Mouse (Mus musculus): ENCODE data around the gene Ankmy2.

- TF ChIP-seq CTCF (IDR thresholded peaks at IDR 0.05; ENCODE audit: borderline replicate concordance, control insufficient read depth, extremely low read depth, insufficient read depth, low read length, poor library complexity): no peak
- TF ChIP-seq POLR2A (IDR thresholded peaks at IDR 0.05; ENCODE audit: control insufficient read depth, extremely low read depth, insufficient read depth, low read length, poor library complexity): no peak
Observed at GRCm38 (mm10) chr12:36216230-36216629, 59.3 kb downstream of the Ankmy2 start.
